Mouse (Mus musculus) thymus, postnatal 36 days (tissue): ENCODE data around the gene Cth.
A peak's percentile ranks its signal among the peaks of the same experiment; 100 is the strongest.

Experiments
- DNase-seq, 2 experiments: peaks; one replicate each; pipeline ENCODE4 v3.0.0; 2022; ENCODE audit warnings: mixed read lengths in 2 of 2

Cth gene

GRCm38 (mm10) chr3:157908166-157908565, 16.7 kb downstream of the Cth start:
- DNase-seq: no peak

- no peak for DNase-seq
Observed at GRCm38 (mm10) chr3:157901721-157902120, 23.2 kb downstream of the Cth start.

- no peak for DNase-seq
Observed at GRCm38 (mm10) chr3:157899986-157900385, 24.9 kb downstream of the Cth start.

- no peak for DNase-seq
Observed at GRCm38 (mm10) chr3:157897645-157898044, 27.2 kb downstream of the Cth start.

- DNase-seq: no peak
Observed at GRCm38 (mm10) chr3:157891819-157892218, 33.1 kb downstream of the Cth start.

GRCm38 (mm10) chr3:157884081-157884643, 40.7 kb downstream of the Cth start:
- DNase-seq: no peak

GRCm38 (mm10) chr3:157883085-157883484, 41.8 kb downstream of the Cth start:
- no peak for DNase-seq

GRCm38 (mm10) chr3:157881992-157882391, 42.9 kb downstream of the Cth start:
- DNase-seq: no peak

- DNase-seq: no peak
Observed at GRCm38 (mm10) chr3:157880983-157881382, 43.9 kb downstream of the Cth start.

- no peak for DNase-seq
Observed at GRCm38 (mm10) chr3:157877847-157878246, 47.0 kb downstream of the Cth start.

- peak in 1 of 2 experiments; percentile 6 for DNase-seq
Observed at GRCm38 (mm10) chr3:157876439-157877156, 48.3 kb downstream of the Cth start.

GRCm38 (mm10) chr3:157872897-157873296, 52.0 kb downstream of the Cth start:
- DNase-seq: no peak

- DNase-seq: no peak
Observed at GRCm38 (mm10) chr3:157867836-157868235, 57.0 kb downstream of the Cth start.

GRCm38 (mm10) chr3:157866251-157866650, 58.6 kb downstream of the Cth start:
- DNase-seq: no peak

GRCm38 (mm10) chr3:157865848-157866247, 59.0 kb downstream of the Cth start:
- no peak for DNase-seq

- no peak for DNase-seq
Observed at GRCm38 (mm10) chr3:157865431-157865830, 59.4 kb downstream of the Cth start.

GRCm38 (mm10) chr3:157852806-157853205, 72.1 kb downstream of the Cth start:
- DNase-seq: no peak

GRCm38 (mm10) chr3:157848503-157848902, 76.4 kb downstream of the Cth start:
- no peak for DNase-seq

GRCm38 (mm10) chr3:157847338-157848284, 77.3 kb downstream of the Cth start:
- no peak for DNase-seq
